Mouse (Mus musculus): ENCODE data around the gene Slc7a14.
"Not testable (repeated sequence)": the region's sequence is repeated elsewhere in the genome, so short reads cannot be mapped to it uniquely, and the experiment has no call there.

The Slc7a14 gene

DNA sequence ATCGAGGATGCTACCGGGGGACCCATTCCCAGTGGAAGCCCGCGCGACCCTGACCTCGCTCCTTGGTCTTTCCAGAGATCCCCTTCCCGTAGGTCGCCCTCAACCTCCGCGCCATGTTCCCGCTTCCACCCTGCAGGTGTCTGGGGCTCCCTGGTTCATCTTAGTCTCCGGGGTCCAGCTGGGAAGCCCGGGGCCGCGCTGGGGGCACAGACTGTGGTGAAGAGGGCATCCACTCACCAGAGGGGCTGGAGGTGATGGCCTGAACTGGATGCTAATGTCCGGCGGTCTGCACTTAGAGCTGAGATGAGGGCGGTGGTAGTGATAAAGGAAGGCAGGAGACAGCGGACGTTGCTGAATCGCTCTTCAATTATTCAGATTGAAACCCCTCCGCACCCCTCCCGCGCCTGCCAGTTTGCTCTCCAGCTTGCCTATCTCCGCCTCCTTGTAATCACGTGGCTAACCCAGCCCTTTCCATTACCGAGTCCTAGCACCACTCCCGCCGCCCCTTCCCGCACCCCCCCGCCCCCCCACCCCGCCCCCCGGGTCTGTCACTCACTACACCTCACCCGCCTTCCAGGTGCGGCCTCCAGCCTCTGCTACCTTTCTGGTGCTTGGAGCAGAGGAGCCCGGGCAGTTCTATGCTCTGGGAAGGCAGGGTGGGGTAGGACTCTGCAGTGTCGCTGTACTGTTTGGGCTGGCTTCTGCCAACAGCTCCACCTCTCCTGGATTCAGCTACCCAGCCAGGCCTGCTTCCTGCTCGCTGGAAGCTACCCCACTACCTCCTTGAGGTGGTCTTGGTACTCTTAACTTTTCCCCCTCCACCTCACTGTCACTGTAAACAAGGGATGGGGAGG is at the start of gene Slc7a14:
Slc7a14 (minus strand) TSS at position 445 of the 854 bp plus-strand sequence.
- DNase-seq (ENCODE audit: low spot score): no peak

DNA sequence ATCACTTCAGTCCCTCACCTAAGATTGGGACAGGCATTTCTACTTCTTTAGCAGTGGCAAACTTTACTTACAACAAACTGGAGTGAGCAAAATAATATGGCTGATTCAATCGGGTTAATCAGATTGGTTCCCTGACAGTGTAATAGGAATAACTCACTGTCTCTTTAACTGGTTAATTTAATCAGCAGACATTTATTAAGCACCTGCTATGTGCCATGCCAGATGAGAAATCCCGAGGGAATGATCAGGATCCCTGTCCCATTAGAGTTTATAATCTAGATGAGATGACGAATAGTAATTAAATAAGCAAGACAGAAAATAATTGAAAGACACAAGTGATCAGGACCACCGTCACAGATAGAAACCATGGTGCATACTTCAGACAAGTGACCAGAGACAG is 36.4 kb upstream of the Slc7a14 start:
- no peak for DNase-seq (ENCODE audit: low spot score)

GRCm38 (mm10) chr3:31345766-31346165 is 35.6 kb upstream of the Slc7a14 start:
- no peak for DNase-seq (ENCODE audit: low spot score)

DNA sequence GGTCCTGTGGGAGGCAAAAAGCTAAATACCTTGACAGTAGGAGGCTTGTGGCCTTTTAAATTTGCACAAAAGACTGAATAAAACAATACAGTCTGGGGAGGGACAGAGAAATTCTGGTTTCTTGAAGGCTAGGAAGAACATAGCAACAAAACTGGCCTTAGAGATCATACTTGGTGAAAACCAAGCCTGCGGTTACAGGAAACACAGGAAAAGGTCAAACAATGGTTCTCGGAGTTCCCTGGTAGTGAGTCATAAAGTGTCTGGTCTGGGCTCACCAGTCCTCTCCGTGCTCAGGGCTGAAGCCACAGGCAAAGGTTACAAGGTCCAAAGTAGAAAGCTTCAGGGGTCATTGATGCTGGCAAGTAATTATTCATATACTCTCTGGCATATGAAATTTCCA is 29.1 kb upstream of the Slc7a14 start:
- no peak for DNase-seq (ENCODE audit: low spot score)

GRCm38 (mm10) chr3:31328237-31328836 is 18.2 kb upstream of the Slc7a14 start:
- DNase-seq (ENCODE audit: low spot score): peak; percentile 47

DNA sequence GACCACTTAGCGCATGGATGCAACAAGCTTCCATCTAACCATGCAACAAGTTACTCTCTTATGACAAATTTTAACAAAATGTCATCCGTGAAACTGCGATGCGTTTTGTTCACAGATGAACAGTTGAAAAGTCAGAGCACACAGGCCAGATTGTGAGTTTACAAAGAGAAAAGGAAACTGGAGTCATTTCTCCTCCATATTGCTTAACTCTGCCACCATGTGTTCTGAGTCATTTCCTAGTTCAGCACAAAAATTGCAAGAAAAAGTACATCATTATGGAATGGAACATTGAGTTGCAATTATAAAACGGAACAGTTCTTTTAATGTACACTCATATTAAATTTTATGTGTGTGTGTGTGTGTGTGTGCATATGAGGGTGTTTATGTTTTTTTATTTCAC is 17.6 kb upstream of the Slc7a14 start:
- peak; percentile 11 for DNase-seq (ENCODE audit: low spot score)

GRCm38 (mm10) chr3:31324231-31324654 is 14.1 kb upstream of the Slc7a14 start:
- DNase-seq (ENCODE audit: low spot score): peak; percentile 12

GRCm38 (mm10) chr3:31309371-31309933 is 726 bp downstream of the Slc7a14 start:
- no peak for DNase-seq (ENCODE audit: low spot score)

GRCm38 (mm10) chr3:31308906-31309305 is 1.3 kb downstream of the Slc7a14 start:
- no peak for DNase-seq (ENCODE audit: low spot score)

- no peak for DNase-seq (ENCODE audit: low spot score)
Measured at GRCm38 (mm10) chr3:31307936-31308335, 2.2 kb downstream of the Slc7a14 start.

DNA sequence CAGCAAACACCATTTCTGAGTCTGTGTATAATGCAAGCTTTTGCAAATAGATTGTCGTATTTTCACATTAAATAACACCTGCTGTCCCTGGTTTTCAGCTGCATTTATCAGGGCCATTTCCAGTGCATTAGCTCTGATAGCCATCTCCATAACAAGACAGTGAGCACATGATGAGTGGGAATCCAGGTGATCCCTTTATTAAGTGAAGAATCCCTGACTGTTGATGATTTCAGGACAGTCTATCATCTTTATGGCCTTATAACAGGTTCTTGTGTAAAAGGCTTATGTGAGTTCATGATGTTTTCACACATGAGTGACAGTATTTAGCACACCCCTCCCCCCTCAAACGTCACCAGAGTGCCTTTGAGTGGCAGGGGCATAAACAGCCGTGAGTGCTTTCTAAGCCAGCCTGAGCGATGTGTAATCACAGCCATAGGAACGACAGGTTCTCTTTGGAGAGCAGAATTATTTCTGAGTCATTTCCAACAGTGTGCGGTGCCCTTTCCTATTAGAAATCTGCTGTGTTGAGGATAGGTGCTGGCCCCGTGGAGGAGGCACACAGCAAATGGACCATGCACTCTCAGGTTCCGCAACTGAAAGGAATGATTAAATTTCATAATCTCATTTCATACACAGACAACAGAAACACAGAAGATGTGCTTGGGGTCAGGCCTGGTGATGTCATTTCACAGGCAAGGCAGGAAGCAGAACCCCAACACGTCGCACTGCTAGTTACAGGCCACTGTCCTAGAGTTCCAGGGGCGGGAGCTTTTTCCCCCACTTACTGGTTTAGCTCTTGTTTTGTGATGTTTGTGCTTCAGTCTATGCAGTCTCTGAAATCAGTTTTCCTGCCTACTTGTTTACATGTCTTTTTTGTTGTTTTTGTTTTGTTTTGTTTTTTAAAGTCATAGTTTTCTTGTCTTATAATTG is 18.2 kb downstream of the Slc7a14 start:
- DNase-seq (ENCODE audit: low spot score): no peak

GRCm38 (mm10) chr3:31287421-31287948 is 22.7 kb downstream of the Slc7a14 start:
- no peak for DNase-seq (ENCODE audit: low spot score)

- DNase-seq (ENCODE audit: low spot score): no peak
Measured at GRCm38 (mm10) chr3:31281116-31281515, 29.1 kb downstream of the Slc7a14 start.

- DNase-seq (ENCODE audit: low spot score): no peak
Measured at GRCm38 (mm10) chr3:31274875-31275274, 35.3 kb downstream of the Slc7a14 start.

DNA sequence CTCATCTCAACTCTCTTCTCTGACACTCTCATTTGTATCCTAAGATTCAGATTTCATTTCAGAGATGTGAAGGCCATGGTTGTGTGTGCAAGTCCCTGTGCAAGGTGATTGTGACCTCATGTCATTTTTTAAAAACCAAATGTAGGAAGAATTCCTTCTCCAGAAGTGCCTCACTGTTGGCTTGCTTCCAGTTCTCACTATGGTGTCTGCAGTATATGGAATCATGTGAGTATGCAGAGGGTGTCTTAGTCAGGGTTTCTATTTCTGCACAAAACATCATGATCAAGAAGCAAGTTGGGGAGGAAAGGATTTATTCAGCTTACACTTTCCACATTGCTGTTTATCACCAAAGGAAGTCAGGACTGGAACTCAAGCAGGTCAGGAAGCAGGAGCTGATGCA is 36.9 kb downstream of the Slc7a14 start:
- not testable (repeated sequence) for DNase-seq (ENCODE audit: low spot score)

GRCm38 (mm10) chr3:31272635-31273034 is 37.5 kb downstream of the Slc7a14 start:
- DNase-seq (ENCODE audit: low spot score): no peak

DNA sequence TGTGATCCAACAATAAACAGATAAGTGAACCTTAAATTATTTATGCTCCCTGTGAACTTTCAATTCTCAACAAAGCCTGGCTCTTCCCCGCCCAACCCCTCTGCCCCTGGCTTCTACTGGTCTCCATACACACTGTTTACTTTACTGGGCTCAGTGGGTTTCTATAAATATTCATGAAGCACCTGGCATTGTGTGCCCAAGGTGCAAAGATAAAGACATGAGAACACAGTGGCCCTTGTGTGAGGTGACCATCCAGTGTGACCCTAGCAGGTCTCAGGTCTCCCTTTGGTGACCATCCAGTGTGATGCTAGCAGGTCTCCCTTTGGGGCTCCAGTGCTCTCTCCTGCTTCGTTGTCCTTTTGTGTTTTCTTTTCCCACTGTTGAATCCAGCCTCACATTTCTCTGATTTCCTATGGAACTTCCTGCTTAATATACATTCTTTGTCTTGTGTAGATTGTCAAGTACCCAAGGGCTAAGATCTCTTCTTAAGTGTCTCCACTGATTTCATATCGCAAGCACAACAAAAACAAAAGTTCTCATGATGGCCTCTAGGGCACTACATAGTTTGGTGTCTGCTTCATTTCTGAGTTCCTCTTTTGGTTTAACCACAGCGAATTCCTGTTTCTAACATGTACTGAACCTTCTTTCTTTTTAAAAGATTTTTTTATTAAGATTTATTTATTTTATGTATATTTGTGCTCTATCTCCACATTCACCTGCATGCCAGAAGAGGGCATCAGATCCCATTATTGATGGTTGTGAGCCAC is 40.4 kb downstream of the Slc7a14 start:
- DNase-seq (ENCODE audit: low spot score): no peak

DNA sequence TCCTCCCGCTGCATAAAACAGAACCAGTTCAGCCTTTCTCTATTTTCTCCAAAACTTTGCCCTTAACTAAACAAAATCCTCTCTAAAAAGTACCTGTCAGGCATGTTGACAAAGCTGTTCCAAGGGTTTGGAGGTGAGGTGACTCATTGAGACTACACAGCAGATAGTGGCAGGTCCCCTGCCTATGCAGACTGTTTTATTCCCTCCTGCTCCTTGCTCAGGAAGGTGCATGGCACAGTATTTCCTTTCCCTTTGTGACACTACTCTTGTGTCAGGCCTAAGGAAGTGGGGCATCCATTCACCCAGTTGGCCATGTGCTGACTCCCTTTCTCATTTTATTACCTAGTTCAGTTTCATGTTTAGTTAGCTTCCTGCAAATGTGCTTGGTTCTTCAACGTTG is 42.3 kb downstream of the Slc7a14 start:
- DNase-seq (ENCODE audit: low spot score): no peak

DNA sequence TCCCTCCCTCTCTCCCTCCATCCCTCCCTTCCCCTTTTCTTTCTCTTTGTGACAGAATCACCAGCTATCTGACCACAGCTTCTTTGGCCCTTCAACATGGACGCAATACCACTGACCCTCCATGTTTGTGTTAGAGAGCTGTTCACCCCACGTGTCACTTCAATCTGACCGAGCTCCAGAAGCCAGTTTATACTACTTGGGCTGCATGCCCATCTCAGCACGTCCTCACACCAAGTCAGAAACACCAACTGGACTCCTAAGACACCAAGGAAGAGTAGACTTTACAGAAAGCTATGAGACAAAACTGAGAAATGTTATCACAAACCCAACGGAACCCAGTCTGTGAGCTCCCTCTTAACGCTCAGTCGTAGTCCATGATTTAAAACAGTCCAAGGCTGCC is 43.2 kb downstream of the Slc7a14 start:
- DNase-seq (ENCODE audit: low spot score): no peak

DNA sequence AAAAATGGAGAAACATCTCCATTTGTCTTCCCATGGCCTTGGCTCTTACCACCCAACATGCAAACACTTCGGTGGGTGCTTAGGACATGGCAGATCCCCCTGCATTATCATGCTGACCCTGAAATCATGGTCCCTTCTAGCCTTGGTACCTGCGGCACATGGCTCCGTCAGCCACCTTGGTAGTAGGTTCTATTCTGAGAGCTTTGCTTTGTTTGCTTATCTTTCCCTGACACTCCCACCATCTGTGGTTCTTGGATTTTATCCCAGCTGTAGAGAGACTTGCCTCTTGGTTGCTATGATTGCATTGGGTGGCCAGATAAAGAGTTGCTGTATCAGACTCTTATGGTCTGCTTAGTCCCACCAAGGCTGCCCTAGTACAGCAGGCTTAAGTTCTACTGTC is 46.6 kb downstream of the Slc7a14 start:
- no peak for DNase-seq (ENCODE audit: low spot score)

DNA sequence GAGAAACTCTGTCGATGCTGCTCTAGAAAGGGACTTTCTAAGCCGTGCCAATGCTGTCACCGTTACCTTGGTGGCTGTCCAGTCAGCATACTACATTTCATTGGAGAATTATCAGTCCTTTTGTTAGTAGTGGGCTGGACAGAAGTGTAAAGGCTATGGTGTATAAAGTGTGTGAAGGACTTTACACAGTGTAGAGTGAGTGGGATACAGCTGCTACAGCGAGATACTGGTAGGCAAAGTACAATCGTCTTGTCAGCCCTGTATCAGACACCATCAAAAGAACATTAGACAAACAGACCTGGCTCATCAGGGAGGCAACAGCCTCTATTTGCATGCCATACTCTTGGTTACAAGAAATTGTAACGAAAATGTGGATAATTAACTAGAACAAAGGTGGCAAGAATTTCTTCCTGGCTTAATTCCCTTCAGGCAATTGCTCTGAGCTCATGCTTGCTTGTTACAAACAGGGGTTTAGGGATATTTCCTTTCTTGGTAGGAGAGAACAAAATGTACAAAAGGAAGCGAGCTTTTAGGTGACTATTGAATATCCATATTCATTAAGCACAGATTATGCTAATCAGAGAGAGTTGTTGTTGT is 48.7 kb downstream of the Slc7a14 start:
- DNase-seq (ENCODE audit: low spot score): no peak
